Mouse (Mus musculus) bone marrow, adult 2 months (tissue): ENCODE data around the gene Sema6c.

Experiments
- CTCF ChIP-seq: fragments of 200-500 bp; IDR thresholded peaks from 2 replicates; pipeline ENCODE4 v1.5.1; 2011; ENCODE audit warnings: low read length, control low read depth; ENCODE audit not compliant: control insufficient read depth, insufficient read depth
- POLR2A ChIP-seq: fragments of 200-500 bp; IDR thresholded peaks from 2 replicates; pipeline ENCODE4 v1.6.1; 2011; ENCODE audit warnings: low read depth, mild to moderate bottlenecking, control low read depth, low read length, borderline replicate concordance; ENCODE audit not compliant: control insufficient read depth

GRCm38 (mm10) chr3:95213609-95213975 is 53.3 kb downstream of the Sema6c start:
- TF ChIP-seq POLR2A (no peak), CTCF (no peak)
